Mouse (Mus musculus) small intestine, adult 2 months (tissue): ENCODE results near the gene Nod1.

Source experiments
- CTCF ChIP-seq: fragments of 200-500 bp; IDR thresholded peaks from 2 replicates; pipeline ENCODE4 v1.5.1; 2012; ENCODE audit warnings: low read depth, mild to moderate bottlenecking, control low read depth, inconsistent platforms, low read length, moderate library complexity, mixed read lengths; ENCODE audit not compliant: insufficient replicate concordance, insufficient read length; ENCODE audit errors: extremely low read depth
- POLR2A ChIP-seq: fragments of 200-500 bp; IDR thresholded peaks from 2 replicates; pipeline ENCODE4 v1.6.1; 2012; ENCODE audit warnings: low read depth, mild to moderate bottlenecking, control low read depth, inconsistent platforms, low read length, moderate library complexity

DNA sequence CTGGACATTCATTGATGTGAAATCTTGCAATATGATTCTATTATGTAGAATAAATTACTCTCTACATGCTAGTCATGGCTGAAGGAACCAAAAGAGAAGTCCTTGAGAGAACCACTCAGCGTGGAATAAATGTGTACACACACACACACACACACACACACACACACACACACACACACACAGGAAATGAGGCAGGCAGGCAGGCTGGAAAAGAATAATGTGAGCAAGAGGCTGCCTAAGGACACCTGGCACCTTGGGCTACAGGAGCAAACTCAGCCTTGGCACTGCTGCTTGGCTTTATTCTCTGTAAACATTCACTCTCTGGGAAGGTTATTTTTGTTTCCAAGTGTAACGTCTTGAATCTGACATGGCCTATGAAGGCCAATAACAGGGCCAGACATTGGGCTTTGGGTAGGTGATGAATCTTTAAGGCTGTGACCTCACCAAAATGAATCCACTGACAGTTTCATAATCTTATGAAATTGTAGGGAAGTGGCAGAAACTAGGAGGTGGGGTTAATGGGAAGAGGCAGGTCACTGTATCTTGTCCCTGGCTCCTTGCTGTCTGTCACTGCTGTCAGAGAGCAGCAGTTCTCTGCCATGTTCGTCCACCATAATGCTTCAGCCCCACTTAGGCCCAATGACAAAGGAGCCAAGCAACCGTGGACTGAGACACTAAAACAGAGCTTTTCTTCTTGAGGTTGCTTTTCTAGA, 26.0 kb downstream of the Nod1 start:
- TF ChIP-seq CTCF (no peak), POLR2A (no peak)
